Mouse (Mus musculus): ENCODE data around the gene Ifi203. TPM values are rescaled to one million over a fixed set of nuclear protein-coding genes. Genes with fewer than 3 reads are reported as not detected.
"Not testable (repeated sequence)": the region's sequence is repeated elsewhere in the genome, so short reads cannot be mapped to it uniquely, and the experiment has no call there.

Gene Ifi203
- polyA plus RNA-seq, 1 experiment: 2.3 TPM

GRCm38 (mm10) chr1:173955071-173955796, 12.8 kb upstream of the Ifi203 start:
- no peaks in the 10 kb centered on the region for H3K4me1 ChIP-seq (ENCODE audit: control insufficient read depth, insufficient read depth, insufficient read length, low read length)
- no peak overlapping the region for H3K27ac ChIP-seq (ENCODE audit: insufficient read depth, low read depth, low read length)
- 61% methylated on average over 2 of the region's 2 CpGs for WGBS
- TF ChIP-seq CTCF (IDR thresholded peaks at IDR 0.05; ENCODE audit: extremely low read depth, insufficient read length, insufficient replicate concordance, low read depth, low read length): no peak
- no peak for TF ChIP-seq POLR2A (IDR thresholded peaks at IDR 0.05; ENCODE audit: low read depth, low read length)
- H3K4me3 ChIP-seq (ENCODE audit: low read depth, low read length): no peak overlapping the region
- H3K36me3 ChIP-seq (ENCODE audit: control insufficient read depth, insufficient read depth, low read length): no peaks in the 10 kb centered on the region
- peaks cover 3% of the 10 kb centered on the region; the same call in 1 of the 2 replicates for H3K27me3 ChIP-seq (ENCODE audit: control insufficient read depth, insufficient read depth, low read length)

- 38% methylated on average over 1 of the region's 1 CpGs for WGBS
- H3K4me1 ChIP-seq (ENCODE audit: control insufficient read depth, insufficient read depth, insufficient read length, low read length): no peaks in the 10 kb centered on the region
- no peaks in the 10 kb centered on the region for H3K36me3 ChIP-seq (ENCODE audit: control insufficient read depth, insufficient read depth, low read length)
- H3K27me3 ChIP-seq (ENCODE audit: control insufficient read depth, insufficient read depth, low read length): peaks cover 3% of the 10 kb centered on the region; the same call in 1 of the 2 replicates
- TF ChIP-seq POLR2A (IDR thresholded peaks at IDR 0.05; ENCODE audit: low read depth, low read length): no peak
- no peak overlapping the region for H3K27ac ChIP-seq (ENCODE audit: insufficient read depth, low read depth, low read length)
- H3K4me3 ChIP-seq (ENCODE audit: low read depth, low read length): no peak overlapping the region
Measured at GRCm38 (mm10) chr1:173953563-173953962, 11.1 kb upstream of the Ifi203 start.

GRCm38 (mm10) chr1:173949044-173949443, 6.6 kb upstream of the Ifi203 start:
- 71% methylated on average over 2 of the region's 2 CpGs for WGBS
- H3K27ac ChIP-seq (ENCODE audit: insufficient read depth, low read depth, low read length); H3K27me3 ChIP-seq (ENCODE audit: control insufficient read depth, insufficient read depth, low read length); H3K4me3 ChIP-seq (ENCODE audit: low read depth, low read length); H3K36me3 ChIP-seq (ENCODE audit: control insufficient read depth, insufficient read depth, low read length); H3K4me1 ChIP-seq (ENCODE audit: control insufficient read depth, insufficient read depth, insufficient read length, low read length): not testable (repeated sequence)

GRCm38 (mm10) chr1:173942780-173943066, 251 bp upstream of the Ifi203 start:
- H3K36me3 ChIP-seq (ENCODE audit: control insufficient read depth, insufficient read depth, low read length); H3K4me3 ChIP-seq (ENCODE audit: low read depth, low read length); H3K27me3 ChIP-seq (ENCODE audit: control insufficient read depth, insufficient read depth, low read length); H3K4me1 ChIP-seq (ENCODE audit: control insufficient read depth, insufficient read depth, insufficient read length, low read length): not testable (repeated sequence)
- peak overlapping the region; percentile 49; the same call in 1 of the 2 replicates for H3K27ac ChIP-seq (ENCODE audit: insufficient read depth, low read depth, low read length)

- H3K4me1 ChIP-seq (ENCODE audit: control insufficient read depth, insufficient read depth, insufficient read length, low read length); H3K36me3 ChIP-seq (ENCODE audit: control insufficient read depth, insufficient read depth, low read length); H3K4me3 ChIP-seq (ENCODE audit: low read depth, low read length); H3K27ac ChIP-seq (ENCODE audit: insufficient read depth, low read depth, low read length); H3K27me3 ChIP-seq (ENCODE audit: control insufficient read depth, insufficient read depth, low read length): not testable (repeated sequence)
- 45% methylated on average over 2 of the region's 2 CpGs for WGBS
Measured at GRCm38 (mm10) chr1:173941522-173941921, 950 bp downstream of the Ifi203 start.

- 67% methylated on average over 3 of the region's 3 CpGs for WGBS
- H3K4me3 ChIP-seq (ENCODE audit: low read depth, low read length); H3K27me3 ChIP-seq (ENCODE audit: control insufficient read depth, insufficient read depth, low read length); H3K4me1 ChIP-seq (ENCODE audit: control insufficient read depth, insufficient read depth, insufficient read length, low read length); H3K36me3 ChIP-seq (ENCODE audit: control insufficient read depth, insufficient read depth, low read length); H3K27ac ChIP-seq (ENCODE audit: insufficient read depth, low read depth, low read length): not testable (repeated sequence)
Measured at GRCm38 (mm10) chr1:173919279-173919678, 23.2 kb downstream of the Ifi203 start.

- Histone ChIP-seq H3K4me1 (ENCODE audit: control insufficient read depth, insufficient read depth, insufficient read length, low read length) (no peaks in the 10 kb centered on the region), H3K27ac (ENCODE audit: insufficient read depth, low read depth, low read length) (no peak overlapping the region), H3K36me3 (ENCODE audit: control insufficient read depth, insufficient read depth, low read length) (no peaks in the 10 kb centered on the region), H3K4me3 (ENCODE audit: low read depth, low read length) (no peak overlapping the region), H3K27me3 (ENCODE audit: control insufficient read depth, insufficient read depth, low read length) (no peaks in the 10 kb centered on the region)
- WGBS: 91% methylated on average over 2 of the region's 2 CpGs
- TF ChIP-seq CTCF (IDR thresholded peaks at IDR 0.05; ENCODE audit: extremely low read depth, insufficient read length, insufficient replicate concordance, low read depth, low read length) (no peak), POLR2A (IDR thresholded peaks at IDR 0.05; ENCODE audit: low read depth, low read length) (no peak)
Measured at GRCm38 (mm10) chr1:173914559-173914958, 27.9 kb downstream of the Ifi203 start.

- H3K4me1 ChIP-seq (ENCODE audit: control insufficient read depth, insufficient read depth, insufficient read length, low read length); H3K4me3 ChIP-seq (ENCODE audit: low read depth, low read length); H3K27me3 ChIP-seq (ENCODE audit: control insufficient read depth, insufficient read depth, low read length); H3K36me3 ChIP-seq (ENCODE audit: control insufficient read depth, insufficient read depth, low read length); H3K27ac ChIP-seq (ENCODE audit: insufficient read depth, low read depth, low read length): not testable (repeated sequence)
Measured at GRCm38 (mm10) chr1:173913256-173913791, 29.1 kb downstream of the Ifi203 start.

GRCm38 (mm10) chr1:173912548-173913255, 29.8 kb downstream of the Ifi203 start, which contains the start of gene Ifi211:
Gene Ifi211 (minus strand): TSS chr1:173913046.
- peak within 1 kb of the TSS; percentile 46; the same call in 1 of the 2 replicates for H3K27ac ChIP-seq (ENCODE audit: insufficient read depth, low read depth, low read length)
- not testable (repeated sequence) for H3K27me3 ChIP-seq (ENCODE audit: control insufficient read depth, insufficient read depth, low read length); H3K4me3 ChIP-seq (ENCODE audit: low read depth, low read length); H3K36me3 ChIP-seq (ENCODE audit: control insufficient read depth, insufficient read depth, low read length); H3K4me1 ChIP-seq (ENCODE audit: control insufficient read depth, insufficient read depth, insufficient read length, low read length)
- WGBS: 56% methylated on average over 6 of the region's 6 CpGs

All from small intestine, adult 2 months (tissue).